Mouse (Mus musculus) adrenal gland, postnatal 36 days (tissue): ENCODE results near the gene Olfr1037. TPM values are rescaled to one million over a fixed set of nuclear protein-coding genes. Genes with fewer than 3 reads are reported as not detected.
"Not testable (repeated sequence)": the region's sequence is repeated elsewhere in the genome, so short reads cannot be mapped to it uniquely, and the experiment has no call there.

ENCODE experiments used
- DNase-seq, 2 experiments: peaks; one replicate each; pipeline ENCODE4 v3.0.0; 2021; ENCODE audit warnings: mixed read lengths in 1 of 2
- long read RNA-seq, 2 experiments: library from polyadenylated mRNA; stranded (forward); transcript quantifications; one replicate each; pipeline ENCODE4 v2.0.0; 2021; ENCODE audit warnings: borderline sequencing depth in 2 of 2
- total RNA-seq, 2 experiments: library from RNA; stranded (reverse); gene quantifications; 2 replicates each; pipeline ENCODE4 v1.2.3; 2021

Gene Olfr1037
- total RNA-seq = not detected
- long read RNA-seq, experiment 1 = 0 reads
- long read RNA-seq, experiment 2 = 0 reads

GRCm38 (mm10) chr2:86087285-86087684 is at the start of gene Olfr1037:
Olfr1037 (minus strand) TSS chr2:86087385.
- no peak for DNase-seq

GRCm38 (mm10) chr2:86135828-86136227 is 48.6 kb upstream of the Olfr1037 start, which contains the start of gene Olfr1039:
Olfr1039 (minus strand) TSS chr2:86135928.
- DNase-seq = no peak

- DNase-seq = not testable (repeated sequence)
Measured at GRCm38 (mm10) chr2:86080478-86080877, 6.7 kb downstream of the Olfr1037 start.

- not testable (repeated sequence) for DNase-seq
Measured at GRCm38 (mm10) chr2:86073692-86074091, 13.5 kb downstream of the Olfr1037 start, which contains the start of gene Olfr1036. Olfr1036 (plus strand) TSS chr2:86073992.

GRCm38 (mm10) chr2:86070189-86070588 is 17.0 kb downstream of the Olfr1037 start:
- no peak for DNase-seq

GRCm38 (mm10) chr2:86063766-86064165 is 23.4 kb downstream of the Olfr1037 start:
- DNase-seq = not testable (repeated sequence)

- not testable (repeated sequence) for DNase-seq
Measured at GRCm38 (mm10) chr2:86050777-86051176, 36.4 kb downstream of the Olfr1037 start.

GRCm38 (mm10) chr2:86045561-86045960 is 41.6 kb downstream of the Olfr1037 start, which contains the start of gene Olfr1034:
Olfr1034 (plus strand) TSS chr2:86045861.
- DNase-seq = no peak

Other genes starting within 250 kb of the Olfr1037 start
- not detected for gene Olfr1019, start 241.9 kb downstream of the Olfr1037 start, total RNA-seq
- not detected for gene Olfr1020, start 240.4 kb downstream of the Olfr1037 start, total RNA-seq
- gene Olfr1022, start 218.8 kb downstream of the Olfr1037 start, total RNA-seq = not detected
- gene Olfr1023, start 201.7 kb downstream of the Olfr1037 start, total RNA-seq = not detected
- gene Olfr1024, start 182.3 kb downstream of the Olfr1037 start, total RNA-seq = not detected
- not detected for gene Olfr1025-ps1, start 172.2 kb downstream of the Olfr1037 start, total RNA-seq
- not detected for gene Olfr1026, start 165.8 kb downstream of the Olfr1037 start, total RNA-seq
- not detected for gene Olfr1028, start 136.9 kb downstream of the Olfr1037 start, total RNA-seq
- gene Olfr1029, start 113.5 kb downstream of the Olfr1037 start, total RNA-seq = not detected
- not detected for gene Olfr1030, start 108.1 kb downstream of the Olfr1037 start, total RNA-seq
- gene Olfr1031, start 97.1 kb downstream of the Olfr1037 start, total RNA-seq = not detected
- not detected for gene Olfr1032, start 81.8 kb downstream of the Olfr1037 start, total RNA-seq
- gene Olfr1033, start 66.8 kb downstream of the Olfr1037 start, total RNA-seq = 1 to 10 TPM; 4.8 to 5.8 TPM
- under 1 TPM in 1 of 2 experiments, not detected in 1; 0.33 TPM for gene Olfr1034, start 41.5 kb downstream of the Olfr1037 start, total RNA-seq
- not detected for gene Olfr1036, start 13.4 kb downstream of the Olfr1037 start, total RNA-seq
- gene Olfr1039, start 48.5 kb upstream of the Olfr1037 start, total RNA-seq = not detected
- gene Olfr1040, start 59.3 kb upstream of the Olfr1037 start, total RNA-seq = not detected
- gene Olfr1042, start 74.5 kb upstream of the Olfr1037 start, total RNA-seq = not detected
- gene Olfr1043, start 80.1 kb upstream of the Olfr1037 start, total RNA-seq = not detected
- gene Olfr1044, start 90.4 kb upstream of the Olfr1037 start, total RNA-seq = not detected
- not detected for gene Olfr52, start 98.3 kb upstream of the Olfr1037 start, total RNA-seq
- not detected for gene Olfr1045, start 115.6 kb upstream of the Olfr1037 start, total RNA-seq
- not detected for gene Olfr1046, start 131.9 kb upstream of the Olfr1037 start, total RNA-seq
- gene Olfr1047, start 144.0 kb upstream of the Olfr1037 start, total RNA-seq = not detected
- not detected for gene Olfr1048, start 152.9 kb upstream of the Olfr1037 start, total RNA-seq
- gene Olfr1049, start 170.9 kb upstream of the Olfr1037 start, total RNA-seq = not detected
- gene Olfr1051, start 191.7 kb upstream of the Olfr1037 start, total RNA-seq = not detected
- not detected for gene Olfr1052, start 205.1 kb upstream of the Olfr1037 start, total RNA-seq
- not detected for gene Olfr1053, start 227.9 kb upstream of the Olfr1037 start, total RNA-seq
- not detected for gene Olfr1054, start 248.0 kb upstream of the Olfr1037 start, total RNA-seq